Mouse (Mus musculus) hindbrain, embryonic 11.5 days (tissue): ENCODE measurements at regions not wholly inside any gene's neighbourhood (a gene's known extent, or its start where the extent isn't known, plus 50 kb on each side); places are given as distances from the start of the nearest gene placed in this dataset.
"Not testable (repeated sequence)": the region's sequence is repeated elsewhere in the genome, so short reads cannot be mapped to it uniquely, and the experiment has no call there.

Source experiments
- ATAC-seq: fragments of 200-750 bp; cut with Nextera tagmentation; 2 replicates; pipeline ENCODE4 v1.8.0; 2017; ENCODE audit warnings: mild to moderate bottlenecking, moderate TSS enrichment, moderate library complexity; ENCODE audit not compliant: low FRiP score
- DNase-seq: peaks from one replicate; pipeline ENCODE4 v3.0.0-alpha.2; 2015; ENCODE audit warnings: low spot score
- H3K27ac ChIP-seq: fragments of 300-500 bp; sonication (generic); 2 replicates; pipeline ENCODE4 v1.5.1; 2014; ENCODE audit warnings: mild to moderate bottlenecking, low read depth, low read length
- H3K27me3 ChIP-seq: fragments of 300-500 bp; sonication (generic); 2 replicates; pipeline ENCODE4 v1.6.1; 2014; ENCODE audit warnings: mild to moderate bottlenecking, low read length, moderate library complexity, mixed read lengths; ENCODE audit not compliant: control insufficient read depth, insufficient read depth
- H3K36me3 ChIP-seq: fragments of 300-500 bp; sonication (generic); 2 replicates; pipeline ENCODE4 v1.6.1; 2014; ENCODE audit warnings: mild to moderate bottlenecking, low read length, moderate library complexity, mixed read lengths; ENCODE audit not compliant: control insufficient read depth, insufficient read depth
- H3K4me1 ChIP-seq: fragments of 300-500 bp; sonication (generic); replicated peaks from 2 replicates; pipeline ENCODE4 v1.6.1; 2014; ENCODE audit warnings: low read length, mixed read lengths; ENCODE audit not compliant: control insufficient read depth, insufficient read depth
- H3K4me2 ChIP-seq: fragments of 300-500 bp; sonication (generic); replicated peaks from 2 replicates; pipeline ENCODE4 v1.6.1; 2014; ENCODE audit warnings: mild to moderate bottlenecking, low read depth, low read length
- H3K4me3 ChIP-seq: fragments of 300-500 bp; sonication (generic); 2 replicates; pipeline ENCODE4 v1.5.1; 2014; ENCODE audit warnings: low read depth, low read length
- H3K9ac ChIP-seq: fragments of 300-500 bp; sonication (generic); 2 replicates; pipeline ENCODE4 v1.6.1; 2014; ENCODE audit warnings: low read depth, low read length
- H3K9me3 ChIP-seq: fragments of 300-500 bp; sonication (generic); 2 replicates; pipeline ENCODE4 v1.6.1; 2016; ENCODE audit warnings: low read length; ENCODE audit not compliant: control insufficient read depth
- WGBS: fragments of 180-500 bp; shearing (Covaris S2); extraction: QIAGEN DNeasy Blood & Tissue Kit; methylation state at CpG from one replicate; pipeline ENCODE4 v1.1.7; 2014; 5-methylcytosine and 5-hydroxymethylcytosine counted together

DNA sequence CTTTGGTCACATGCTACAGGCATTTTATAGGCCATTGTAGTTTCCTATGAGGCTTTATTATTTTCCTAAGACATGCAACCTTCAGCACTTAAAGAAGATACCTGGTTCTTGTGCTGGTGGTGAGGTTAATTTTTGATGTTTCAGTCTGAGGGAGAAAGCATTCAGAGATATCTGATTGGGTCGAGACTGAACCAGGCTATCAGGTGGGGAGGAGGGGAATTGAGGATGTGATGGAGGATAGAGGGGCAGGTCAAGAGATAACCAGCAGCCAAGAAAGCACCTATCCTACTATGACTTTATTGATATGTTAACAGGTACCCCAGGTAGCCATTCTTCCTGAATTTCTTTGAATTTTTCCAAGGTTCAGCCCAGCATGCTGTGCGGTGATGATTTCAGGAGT is 74.1 kb upstream of the Zfp988 start:
- not testable (repeated sequence) for H3K4me2 ChIP-seq, ATAC-seq, H3K27ac ChIP-seq, H3K36me3 ChIP-seq, H3K9ac ChIP-seq, DNase-seq, H3K4me3 ChIP-seq, H3K4me1 ChIP-seq, H3K27me3 ChIP-seq
- 83% methylated on average over 2 of the region's 2 CpGs for WGBS
- peaks cover 16% of the 10 kb centered on the region for H3K9me3 ChIP-seq

DNA sequence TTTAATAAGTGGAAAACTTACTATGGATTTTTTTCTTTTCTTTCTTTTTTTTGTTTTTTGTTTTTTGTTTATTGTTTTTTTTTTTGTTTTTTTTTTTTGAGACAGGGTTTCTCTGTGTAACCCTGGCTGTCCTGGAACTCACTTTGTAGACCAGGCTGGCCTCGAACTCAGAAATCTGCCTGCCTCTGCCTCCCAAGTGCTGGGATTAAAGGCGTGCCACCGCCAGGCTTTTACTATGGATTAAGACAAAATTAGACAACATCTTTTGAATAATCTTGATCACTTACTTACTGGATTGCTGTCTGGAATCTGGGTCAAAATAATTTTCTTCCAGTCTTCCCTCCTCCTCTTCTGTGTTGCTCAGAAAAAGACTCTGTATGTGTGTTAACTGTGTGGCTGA is 73.7 kb upstream of the Zfp988 start:
- not testable (repeated sequence) for H3K9ac ChIP-seq, H3K27ac ChIP-seq, H3K27me3 ChIP-seq, DNase-seq, H3K36me3 ChIP-seq, H3K4me3 ChIP-seq, ATAC-seq, H3K4me2 ChIP-seq, H3K4me1 ChIP-seq
- 91% methylated on average over 3 of the region's 3 CpGs for WGBS
- peaks cover 16% of the 10 kb centered on the region for H3K9me3 ChIP-seq

DNA sequence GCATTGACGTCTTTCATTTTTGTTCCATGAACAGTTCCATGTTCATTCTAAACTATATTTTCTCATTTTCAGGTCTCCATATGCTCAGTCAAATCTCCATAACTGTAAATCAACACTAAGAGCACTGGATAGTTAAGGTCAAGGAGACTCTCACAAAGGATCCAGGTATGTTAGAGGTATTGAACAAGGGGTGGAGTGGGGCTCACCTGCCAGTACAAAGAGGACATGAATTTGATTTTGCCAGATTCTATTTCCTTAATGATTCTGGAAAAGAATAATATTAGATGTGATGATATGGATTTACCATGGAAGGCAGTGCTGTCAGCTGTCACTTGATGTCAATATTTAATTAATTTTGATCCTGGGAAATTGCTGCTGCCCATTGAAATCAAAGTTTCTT is 73.2 kb upstream of the Zfp988 start:
- not testable (repeated sequence) for H3K4me1 ChIP-seq
- peaks cover 16% of the 10 kb centered on the region for H3K9me3 ChIP-seq

DNA sequence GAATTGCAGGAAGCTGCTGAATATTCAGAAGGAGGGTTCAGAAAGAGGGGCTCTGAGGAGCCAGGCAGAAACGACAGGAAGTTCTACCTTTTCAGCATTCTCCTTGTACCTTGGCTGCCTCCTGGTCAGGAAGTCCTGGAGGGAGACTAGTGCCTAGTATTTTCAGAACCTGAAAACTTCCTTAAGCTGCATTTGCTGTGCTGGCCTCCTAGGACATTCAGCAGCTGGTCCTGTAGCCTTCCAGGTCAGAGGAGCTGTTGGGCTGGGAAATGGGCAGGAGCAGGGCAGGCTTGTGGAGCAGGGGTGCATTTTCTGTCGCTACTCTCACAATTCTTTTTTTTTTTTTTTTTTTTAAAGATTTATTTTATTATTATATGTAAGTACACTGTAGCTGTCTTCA is 71.2 kb upstream of the Zfp988 start:
- not testable (repeated sequence) for H3K27ac ChIP-seq, H3K27me3 ChIP-seq, H3K9ac ChIP-seq, H3K36me3 ChIP-seq, H3K4me1 ChIP-seq, H3K4me3 ChIP-seq, ATAC-seq, H3K4me2 ChIP-seq, DNase-seq
- 49% methylated on average over 2 of the region's 2 CpGs for WGBS
- peaks cover 16% of the 10 kb centered on the region for H3K9me3 ChIP-seq

More for the DNA sequence above, 73.2 kb upstream of the Zfp988 start:
- not testable (repeated sequence) for H3K36me3 ChIP-seq, H3K27me3 ChIP-seq, H3K27ac ChIP-seq, DNase-seq, H3K4me2 ChIP-seq, ATAC-seq, H3K9ac ChIP-seq, H3K4me3 ChIP-seq
- 92% methylated on average over 1 of the region's 1 CpGs for WGBS

DNA sequence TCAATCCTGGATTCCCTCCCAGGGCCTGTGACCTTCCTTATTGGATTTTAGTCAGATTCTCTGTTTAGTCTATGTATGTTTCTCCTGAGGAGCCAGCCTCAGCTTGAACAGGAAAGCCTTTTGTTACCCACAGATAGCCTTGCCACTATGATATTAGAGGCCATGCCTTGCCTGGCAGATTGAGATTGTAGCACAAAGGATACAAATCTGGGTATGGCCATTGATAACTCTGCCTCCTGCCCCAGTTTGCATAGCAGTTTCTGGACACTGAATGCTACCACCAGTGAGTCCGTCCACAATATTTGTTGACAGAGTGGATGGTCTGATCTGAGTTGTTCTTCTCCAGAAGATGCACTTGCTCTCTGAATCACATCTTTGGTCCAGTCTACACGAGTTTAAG is 70.0 kb upstream of the Zfp988 start:
- DNase-seq, H3K27ac ChIP-seq, H3K4me3 ChIP-seq, H3K27me3 ChIP-seq, H3K4me1 ChIP-seq, H3K36me3 ChIP-seq, H3K4me2 ChIP-seq, ATAC-seq, H3K9ac ChIP-seq: not testable (repeated sequence)
- H3K9me3 ChIP-seq, result peaks cover 16% of the 10 kb centered on the region
- WGBS, result 64% methylated on average over 2 of the region's 2 CpGs

DNA sequence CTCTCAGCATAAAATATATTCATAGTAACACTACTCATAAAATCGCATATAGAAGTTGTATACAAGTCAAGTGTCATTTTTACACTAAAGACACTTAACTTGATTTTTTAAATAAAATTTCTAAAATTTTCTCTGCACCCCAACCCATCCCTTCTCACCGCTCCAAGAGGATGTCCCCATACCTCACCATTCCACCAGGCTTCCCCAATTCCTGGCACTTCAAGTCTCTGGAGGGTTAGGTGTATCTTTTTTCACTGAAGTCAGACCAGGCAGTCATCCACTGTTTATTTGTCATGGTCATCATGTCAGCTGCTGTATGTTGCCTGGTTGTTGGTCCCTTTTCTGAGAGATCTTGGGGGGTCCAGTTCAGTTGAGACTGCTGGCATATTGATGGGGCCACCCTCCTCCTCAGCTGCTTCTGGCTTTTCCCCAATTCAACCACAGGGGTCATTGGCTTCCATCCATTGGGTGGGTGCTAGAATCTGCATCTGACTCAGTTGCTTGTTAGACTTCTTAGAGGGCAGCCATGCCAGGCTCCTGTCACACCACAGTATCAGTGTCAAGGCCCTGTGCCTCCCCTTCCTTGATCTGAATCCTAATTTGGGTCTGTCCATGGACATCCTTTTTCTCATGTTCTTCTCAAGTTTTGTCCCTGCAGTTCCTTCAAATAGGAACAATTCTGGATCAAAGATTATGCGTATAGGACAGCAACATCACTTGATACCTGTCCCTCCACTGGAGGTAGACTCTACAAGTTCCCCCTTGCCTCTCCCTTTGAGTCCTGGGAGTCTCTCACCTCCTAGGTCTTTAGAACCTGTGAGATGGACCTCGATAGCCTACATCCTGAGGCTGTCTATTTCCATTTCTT is 63.9 kb upstream of the Zfp988 start:
- not testable (repeated sequence) for H3K27me3 ChIP-seq, H3K9me3 ChIP-seq, H3K9ac ChIP-seq, H3K4me1 ChIP-seq, H3K36me3 ChIP-seq, H3K4me3 ChIP-seq, H3K4me2 ChIP-seq, H3K27ac ChIP-seq, DNase-seq
- peak; percentile 14; the same call in 1 of the 2 replicates for ATAC-seq
- WGBS, result 81% methylated on average over 4 of the region's 4 CpGs

DNA sequence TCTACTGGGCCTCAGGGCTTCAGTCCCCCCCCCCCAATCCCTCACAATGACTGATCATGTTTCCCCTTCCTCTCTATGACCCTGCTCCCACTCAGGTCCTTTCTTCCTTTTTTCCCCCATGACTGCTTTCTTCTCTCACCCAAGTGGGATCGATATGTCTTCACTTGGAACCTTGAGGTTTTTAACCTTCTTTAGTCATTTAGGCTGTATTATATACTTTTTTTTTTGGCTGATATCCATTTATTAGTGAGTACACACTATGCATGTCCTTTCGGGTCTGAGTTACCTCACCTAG is 63.3 kb upstream of the Zfp988 start:
- H3K9ac ChIP-seq, result no peak overlapping the region
- DNase-seq, result no peak
- H3K27me3 ChIP-seq, result no peaks in the 10 kb centered on the region
- 87% methylated on average over 2 of the region's 2 CpGs for WGBS
- H3K36me3 ChIP-seq, result no peaks in the 10 kb centered on the region
- H3K4me1 ChIP-seq, result no peaks in the 10 kb centered on the region
- H3K4me3 ChIP-seq, result no peak overlapping the region
- H3K27ac ChIP-seq, result no peak overlapping the region
- peak; percentile 61 for ATAC-seq
- H3K9me3 ChIP-seq, result peaks cover 7% of the 10 kb centered on the region
- H3K4me2 ChIP-seq, result no peak overlapping the region

DNA sequence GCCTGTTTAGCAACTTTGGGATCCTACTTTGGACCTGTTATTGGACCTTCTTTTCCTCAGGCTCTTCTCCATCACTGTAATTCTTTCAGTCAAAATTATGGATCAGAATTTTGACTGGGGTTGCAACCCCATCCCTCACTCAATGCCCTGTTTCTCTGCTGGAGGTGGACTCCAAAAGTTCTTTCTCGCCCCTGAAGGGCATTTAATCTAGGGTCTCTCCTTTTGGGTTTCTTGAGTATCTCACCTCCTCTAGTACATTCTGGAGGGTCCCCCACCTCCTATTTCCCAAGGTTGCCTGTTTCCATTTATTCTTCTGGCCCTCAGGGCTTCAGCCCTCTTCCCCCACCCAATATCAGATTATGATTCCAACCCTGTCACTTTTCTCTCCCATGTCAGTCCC is 56.9 kb upstream of the Zfp988 start:
- H3K9me3 ChIP-seq, H3K27me3 ChIP-seq, H3K27ac ChIP-seq, H3K36me3 ChIP-seq, H3K9ac ChIP-seq, H3K4me2 ChIP-seq, DNase-seq, H3K4me1 ChIP-seq, H3K4me3 ChIP-seq: not testable (repeated sequence)
- WGBS, result 96% methylated on average over 1 of the region's 1 CpGs
- 0 out of 2 replicates have a peak, but pooled peaks have one; percentile 27 for ATAC-seq
